13 mouse cellular contexts compared by ENCODE assay signal in genomic region chr6:37705733-37706145, GRCm38 (mm10).
A peak's percentile ranks its signal among the peaks of the same experiment; 100 is the strongest.
DNase-seq lines count a peak whose midpoint lies in the region; ATAC-seq lines count a peak whose summit lies in the region.
"Had no signal": no experiment of that assay in that cellular context is flagged by ENCODE, and none has a peak within 500 bp of the region (broad histone marks: within the 10 kb centered on the region; RNA-seq: fewer than 3 reads in every experiment).

No protein-coding gene starts in this region.

- H3K4me2 ChIP-seq in lung, embryonic 16.5 days (ENCODE audit: low read depth, low read length) = no peak overlapping the region
- H3K4me2 ChIP-seq: neural tube, embryonic 13.5 days had no signal

- ATAC-seq in lung, embryonic 16.5 days (ENCODE audit: low read depth) = 0 out of 2 replicates have a peak, but pooled peaks have one; percentile 17
- 0 out of 2 replicates have a peak, but pooled peaks have one; percentile 26 for ATAC-seq in neutrophil, adult 5-6 weeks (ENCODE audit: extremely low read depth, insufficient number of reproducible peaks, low FRiP score, poor library complexity, severe bottlenecking)

- peak; percentile 33 to 37 for DNase-seq in gastrocnemius, adult 8-10 months (ENCODE audit: low spot score in 2 of 2)
- DNase-seq in gastrocnemius, postnatal 14 days = no peak
- no peak for DNase-seq in lung, postnatal 4 days
- DNase-seq in adipocyte (ENCODE audit: low spot score) = peak; percentile 95
- no peak for DNase-seq in urinary bladder, postnatal 36 days (ENCODE audit: low spot score in 2 of 2)
- DNase-seq in retina, embryonic 14.5 days (ENCODE audit: low spot score) = no peak
- DNase-seq: liver; right cerebral cortex, postnatal 14 days had no signal

- no peaks in the 10 kb centered on the region for H3K4me1 ChIP-seq in lung, embryonic 16.5 days (replicated peaks; ENCODE audit: control insufficient read depth, insufficient read depth, low read length)
- H3K4me1 ChIP-seq: hindbrain, embryonic 10.5 days; neural tube, embryonic 13.5 days had no signal

- no peak overlapping the region for H3K4me3 ChIP-seq in lung, embryonic 16.5 days (ENCODE audit: low read length)
- H3K4me3 ChIP-seq: erythroblast, embryonic 14.5 days; hindbrain, embryonic 10.5 days; neural tube, embryonic 13.5 days had no signal

- H3K9ac ChIP-seq in lung, embryonic 16.5 days (ENCODE audit: low read length) = no peak overlapping the region
- H3K9ac ChIP-seq: neural tube, embryonic 13.5 days had no signal

- no peak overlapping the region for H3K27ac ChIP-seq in lung, embryonic 16.5 days (ENCODE audit: low read length)
- H3K27ac ChIP-seq: hindbrain, embryonic 10.5 days; neural tube, embryonic 13.5 days had no signal

- intact Hi-C loops in gastrocnemius, postnatal 14 days (cut with DNase I; ENCODE audit: low total_unique reads) = no loop called here

- peaks cover 2% of the 10 kb centered on the region; the same call in 1 of the 2 replicates for H3K9me3 ChIP-seq in lung, embryonic 16.5 days (ENCODE audit: control insufficient read depth, low read length)

- 47% methylated on average over 1 of the region's 1 CpGs for WGBS in lung, embryonic 16.5 days

- H3K36me3 ChIP-seq in lung, embryonic 16.5 days (ENCODE audit: control insufficient read depth, insufficient read depth, low read length) = no peaks in the 10 kb centered on the region
- H3K36me3 ChIP-seq: hindbrain, embryonic 10.5 days; neural tube, embryonic 13.5 days had no signal

- no peaks in the 10 kb centered on the region for H3K27me3 ChIP-seq in lung, embryonic 16.5 days (ENCODE audit: control insufficient read depth, insufficient read depth, low read depth, low read length)
- H3K27me3 ChIP-seq: neural tube, embryonic 13.5 days had no signal

Comparison
In these comparisons a context has a peak if more than half of its experiments do, and no peak if none do; other contexts are left out.
1. DNase-seq: peak in gastrocnemius, adult 8-10 months (2 of 2) and adipocyte (single experiment); none in gastrocnemius, postnatal 14 days (single experiment), lung, postnatal 4 days (0 of 2), urinary bladder, postnatal 36 days (0 of 2) and retina, embryonic 14.5 days (single experiment).